Mouse (Mus musculus): ENCODE results near the gene Lrp4.

DNA sequence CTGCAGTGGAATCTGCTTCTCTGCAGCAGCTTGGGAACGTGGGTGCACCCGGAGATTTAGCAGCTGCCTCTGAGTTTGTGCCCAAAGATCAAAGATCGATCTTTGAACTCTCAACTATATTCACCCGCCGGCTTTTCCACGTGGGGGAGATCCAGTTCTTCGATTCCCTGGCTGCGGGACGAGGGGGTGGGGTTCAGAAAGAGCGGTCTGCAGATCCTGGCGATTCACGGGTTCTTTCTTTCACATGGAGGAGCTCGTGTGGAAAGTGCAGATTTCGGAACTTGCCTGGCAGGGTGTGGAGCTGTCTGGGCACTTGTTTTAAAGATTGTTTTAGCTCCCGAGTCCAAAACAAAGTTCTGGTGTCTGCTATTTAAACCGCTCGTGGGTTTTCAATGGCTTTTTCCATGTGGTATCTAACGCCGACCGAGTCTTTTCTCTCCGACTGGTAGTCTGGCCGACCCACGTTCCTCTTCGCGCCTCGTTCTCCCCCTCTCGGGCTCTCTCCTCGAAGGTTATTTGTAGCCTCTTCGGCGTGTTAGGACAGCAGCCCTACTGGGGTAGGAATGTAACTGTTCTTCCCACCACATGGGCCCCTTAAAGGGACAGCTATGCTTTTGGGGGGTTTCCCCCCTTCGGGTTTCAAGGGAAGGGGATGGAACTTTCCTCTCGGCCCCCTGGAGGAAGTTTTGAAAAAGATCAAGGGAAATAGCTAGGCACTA lies 1.5 kb downstream of the Lrp4 start:
- no peak for TF ChIP-seq CTCF (IDR thresholded peaks at IDR 0.05; ENCODE audit: control insufficient read depth, insufficient read depth, low read length)
- TF ChIP-seq POLR2A (IDR thresholded peaks at IDR 0.05; ENCODE audit: borderline replicate concordance, control insufficient read depth, low read depth, low read length), result no peak
